Mouse (Mus musculus) layer of hippocampus, adult 18-20 months (tissue): ENCODE measurements around the gene Oprl1. TPM values are rescaled to one million over a fixed set of nuclear protein-coding genes. Genes with fewer than 3 reads are reported as not detected.

Source experiments
- DNase-seq, 2 experiments: peaks; one replicate each; pipeline ENCODE4 v3.0.0; 2022; ENCODE audit warnings: low spot score in 2 of 2
- total RNA-seq, 2 experiments: library from RNA; stranded (reverse); gene quantifications; 2 replicates each; pipeline ENCODE4 v1.2.3; 2021

Gene Oprl1
- total RNA-seq, 2 experiments from 2014 or later = 50.6 to 52.4 TPM

DNA sequence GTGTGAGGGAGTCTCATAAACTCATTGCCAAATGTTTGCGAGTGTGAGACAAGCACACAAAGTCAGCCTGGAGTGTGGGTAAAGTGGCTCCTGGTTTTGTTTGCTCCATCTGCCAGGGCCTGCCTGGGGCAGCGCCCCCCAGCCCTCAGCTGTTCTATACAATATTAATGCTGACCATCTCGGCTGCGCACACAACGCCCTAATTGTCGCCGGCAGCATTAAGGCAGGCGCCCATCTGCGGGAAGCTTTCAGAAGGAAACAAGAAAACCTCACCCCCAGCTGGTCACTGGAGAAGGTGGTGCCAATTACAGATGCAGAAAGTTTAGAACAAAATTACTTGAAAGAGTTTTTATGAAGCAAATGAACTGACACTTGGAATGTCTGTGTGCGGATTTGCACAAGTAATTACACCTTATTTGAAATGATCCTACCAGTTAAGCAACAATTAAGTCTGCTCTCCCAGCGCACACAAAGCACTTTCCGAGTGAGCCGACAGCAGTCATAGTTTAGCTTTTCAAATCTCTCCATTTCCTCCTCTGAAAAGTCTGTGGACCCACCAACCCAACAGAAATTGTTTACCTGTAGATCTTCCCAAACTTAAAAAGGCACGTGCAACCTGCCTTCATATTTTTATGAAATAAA lies 49.2 kb downstream of the Oprl1 start:
- DNase-seq = no peak

DNA sequence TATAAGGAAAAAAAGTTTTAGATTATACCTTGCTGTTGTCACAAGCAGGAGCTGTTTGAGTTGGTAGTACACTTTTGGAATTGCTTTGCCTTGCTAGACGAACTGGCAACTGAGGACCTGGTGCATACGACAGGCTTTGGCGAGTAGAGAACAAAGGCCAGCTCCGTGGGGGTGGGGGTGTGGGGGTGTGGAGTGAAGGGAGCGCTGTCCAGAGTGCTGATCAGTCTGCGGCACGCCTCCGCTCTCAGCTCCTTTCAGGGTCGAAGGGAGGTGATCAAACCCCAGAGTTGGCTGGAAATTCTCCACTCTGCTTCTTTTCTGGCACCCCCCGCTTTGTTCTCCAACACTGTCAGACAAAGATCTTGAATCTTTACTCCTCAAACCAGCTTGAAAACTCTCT lies 49.8 kb downstream of the Oprl1 start:
- no peak for DNase-seq

GRCm38 (mm10) chr2:181765251-181765650 lies 50.4 kb downstream of the Oprl1 start:
- no peak for DNase-seq

DNA sequence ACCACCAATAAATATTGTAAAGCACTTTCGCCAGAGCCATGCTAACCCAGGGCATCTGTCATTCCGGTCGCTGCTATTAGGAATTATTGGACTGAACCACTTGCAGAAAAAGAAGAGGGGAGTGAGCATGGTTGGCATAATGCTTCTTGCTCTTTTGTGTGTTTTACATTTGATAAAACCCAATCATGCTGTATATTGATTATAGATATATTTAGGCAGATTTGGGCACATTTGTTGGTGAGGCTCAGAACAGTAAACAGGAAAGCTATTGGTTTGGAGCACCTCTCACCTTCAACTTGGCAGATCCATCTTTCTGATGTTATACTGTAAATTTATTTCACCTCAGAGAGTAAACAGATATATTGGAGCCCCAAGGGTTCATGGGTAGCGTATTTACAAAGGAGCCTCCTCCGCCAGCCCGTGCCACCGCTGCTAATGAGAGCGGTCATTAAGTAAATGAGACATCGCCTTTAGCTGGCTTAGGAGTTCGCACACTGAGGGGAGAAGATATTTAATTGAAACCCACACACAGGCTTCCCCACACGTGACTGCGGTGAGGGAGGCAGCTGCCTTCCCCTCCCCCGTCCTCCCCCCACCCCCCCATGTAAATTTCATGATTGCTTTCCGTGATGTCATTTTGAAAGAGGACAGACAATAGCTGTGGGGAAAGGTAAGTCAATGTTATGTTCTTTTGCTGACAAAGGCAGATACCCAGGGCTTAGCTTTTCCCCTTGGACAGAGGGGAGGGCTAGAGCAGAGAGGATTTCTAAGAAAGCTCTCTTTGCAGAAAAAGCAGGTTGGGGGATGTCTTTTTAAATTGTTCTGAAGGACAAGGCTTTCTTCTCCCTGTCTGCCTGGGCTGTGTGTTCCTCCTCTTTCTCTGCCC lies 52.1 kb downstream of the Oprl1 start:
- peak; percentile 30 to 75 for DNase-seq

- no peak for DNase-seq
These were observed 53.6 kb downstream of the Oprl1 start for GRCm38 (mm10) chr2:181768451-181768850.

- no peak for DNase-seq
These were observed 54.6 kb downstream of the Oprl1 start for GRCm38 (mm10) chr2:181769397-181769796.

Other genes starting within 250 kb of the Oprl1 start
- gene Abhd16b, start 221.8 kb upstream of the Oprl1 start, total RNA-seq = not detected
- gene Tpd52l2, start 217.9 kb upstream of the Oprl1 start, total RNA-seq = 10 to 100 TPM; 71.5 to 78.4 TPM
- 100 to 1,000 TPM; 274 to 282 TPM for gene Dnajc5, start 194.5 kb upstream of the Oprl1 start, total RNA-seq
- gene Uckl1, start 130.1 kb upstream of the Oprl1 start, total RNA-seq = 10 to 100 TPM; 54.2 to 63.3 TPM
- 10 to 100 TPM; 60.9 to 61.6 TPM for gene Prpf6, start 123.1 kb upstream of the Oprl1 start, total RNA-seq
- gene Zfp512b, start 122.2 kb upstream of the Oprl1 start, total RNA-seq = 10 to 100 TPM; 81.0 to 88.4 TPM
- 10 to 100 TPM; 12.0 to 13.2 TPM for gene Samd10, start 115.8 kb upstream of the Oprl1 start, total RNA-seq
- gene Gm29797, start 58.0 kb upstream of the Oprl1 start, total RNA-seq = 1 to 10 TPM in 1 of 2 experiments, under 1 TPM in 1; 0.91 to 2.1 TPM
- 10 to 100 TPM; 11.3 to 12.6 TPM for gene Sox18, start 43.4 kb upstream of the Oprl1 start, total RNA-seq
- gene Tcea2, start 34.7 kb upstream of the Oprl1 start, total RNA-seq = 10 to 100 TPM; 48.3 to 55.1 TPM
- 10 to 100 TPM; 41.7 to 47.2 TPM for gene Rgs19, start 21.0 kb upstream of the Oprl1 start, total RNA-seq
- gene Lkaaear1, start 16.6 kb upstream of the Oprl1 start, total RNA-seq = not detected
- gene Myt1, start 48.3 kb downstream of the Oprl1 start, total RNA-seq = 10 to 100 TPM; 26.0 to 28.5 TPM
- gene Pcmtd2, start 122.8 kb downstream of the Oprl1 start, total RNA-seq = 10 to 100 TPM; 86.1 to 89.1 TPM
- gene Polr3k, start 149.3 kb downstream of the Oprl1 start, total RNA-seq = 10 to 100 TPM; 27.3 to 30.2 TPM